Mouse (Mus musculus) embryonic facial prominence, embryonic 14.5 days (tissue): ENCODE data around the gene Mall. TPM values are rescaled to one million over a fixed set of nuclear protein-coding genes. Genes with fewer than 3 reads are reported as not detected.

Experiments used
- ATAC-seq: fragments of 200-750 bp; cut with Nextera tagmentation; 2 replicates; pipeline ENCODE4 v1.8.0; 2017; ENCODE audit warnings: low read depth, moderate number of reproducible peaks, moderate TSS enrichment
- DNase-seq: peaks from one replicate; pipeline ENCODE4 v3.0.0-alpha.2; 2015; ENCODE audit warnings: low spot score
- H3K27ac ChIP-seq: fragments of 300-500 bp; sonication (generic); replicated peaks from 2 replicates; pipeline ENCODE4 v1.5.1; 2014; ENCODE audit warnings: low read depth, mild to moderate bottlenecking, low read length, moderate library complexity
- H3K27me3 ChIP-seq: fragments of 300-500 bp; sonication (generic); replicated peaks from 2 replicates; pipeline ENCODE4 v1.6.1; 2014; ENCODE audit warnings: low read length; ENCODE audit not compliant: control insufficient read depth, insufficient read depth
- H3K36me3 ChIP-seq: fragments of 300-500 bp; sonication (generic); 2 replicates; pipeline ENCODE4 v1.6.1; 2014; ENCODE audit warnings: low read length, mixed read lengths; ENCODE audit not compliant: control insufficient read depth, insufficient read depth
- H3K4me1 ChIP-seq: fragments of 300-500 bp; sonication (generic); 2 replicates; pipeline ENCODE4 v1.6.1; 2014; ENCODE audit warnings: antibody characterized with exemption, low read length; ENCODE audit not compliant: control insufficient read depth, insufficient read depth
- H3K4me2 ChIP-seq: fragments of 300-500 bp; sonication (generic); 2 replicates; pipeline ENCODE4 v1.6.1; 2014; ENCODE audit warnings: low read depth, mild to moderate bottlenecking, low read length, moderate library complexity, mixed read lengths
- H3K4me3 ChIP-seq: fragments of 300-500 bp; sonication (generic); 2 replicates; pipeline ENCODE4 v1.5.1; 2014; ENCODE audit warnings: low read depth, mild to moderate bottlenecking, low read length
- H3K9ac ChIP-seq: fragments of 300-500 bp; sonication (generic); 2 replicates; pipeline ENCODE4 v1.6.1; 2014; ENCODE audit warnings: low read depth, mild to moderate bottlenecking, low read length, moderate library complexity, mixed read lengths
- H3K9me3 ChIP-seq: fragments of 300-500 bp; sonication (generic); 2 replicates; pipeline ENCODE4 v1.6.1; 2016; ENCODE audit warnings: low read length; ENCODE audit not compliant: control insufficient read depth
- WGBS: fragments of 180-500 bp; shearing (Covaris S2); extraction: QIAGEN DNeasy Blood & Tissue Kit; methylation state at CpG from one replicate; pipeline ENCODE4 v1.1.7; 2014; 5-methylcytosine and 5-hydroxymethylcytosine counted together
- polyA plus RNA-seq: library from polyadenylated mRNA; unstranded; fragments of >200 nt; fragmentation: Nextera tagmentation; extraction: Ambion mirVana; gene quantifications from 2 replicates; pipeline ENCODE4 v1.2.1, GENCODE M21; 2014

Mall gene
- polyA plus RNA-seq, 1 experiment from 2014 or later = 17.8 TPM

- 21% methylated on average over 2 of the region's 2 CpGs for WGBS
These were observed 61.8 kb downstream of the Mall start for GRCm38 (mm10) chr2:127667843-127668506.

GRCm38 (mm10) chr2:127667015-127667414 lies 62.7 kb downstream of the Mall start:
- H3K4me2 ChIP-seq = no peak overlapping the region
- H3K4me1 ChIP-seq = no peaks in the 10 kb centered on the region
- ATAC-seq (no peak), DNase-seq (no peak)
- no peak overlapping the region for H3K27ac ChIP-seq
- no peak overlapping the region for H3K4me3 ChIP-seq
- H3K27me3 ChIP-seq = no peaks in the 10 kb centered on the region
- no peaks in the 10 kb centered on the region for H3K36me3 ChIP-seq
- no peaks in the 10 kb centered on the region for H3K9me3 ChIP-seq
- no peak overlapping the region for H3K9ac ChIP-seq

More at GRCm38 (mm10) chr2:127667843-127668506, 61.8 kb downstream of the Mall start:
- ATAC-seq (no peak), DNase-seq (peak; percentile 47)
- no peak overlapping the region for H3K9ac ChIP-seq
- H3K27me3 ChIP-seq = no peaks in the 10 kb centered on the region
- H3K36me3 ChIP-seq = no peaks in the 10 kb centered on the region
- H3K4me3 ChIP-seq = no peak overlapping the region
- H3K9me3 ChIP-seq = no peaks in the 10 kb centered on the region
- H3K27ac ChIP-seq = no peak overlapping the region
- no peaks in the 10 kb centered on the region for H3K4me1 ChIP-seq
- no peak overlapping the region for H3K4me2 ChIP-seq

DNA sequence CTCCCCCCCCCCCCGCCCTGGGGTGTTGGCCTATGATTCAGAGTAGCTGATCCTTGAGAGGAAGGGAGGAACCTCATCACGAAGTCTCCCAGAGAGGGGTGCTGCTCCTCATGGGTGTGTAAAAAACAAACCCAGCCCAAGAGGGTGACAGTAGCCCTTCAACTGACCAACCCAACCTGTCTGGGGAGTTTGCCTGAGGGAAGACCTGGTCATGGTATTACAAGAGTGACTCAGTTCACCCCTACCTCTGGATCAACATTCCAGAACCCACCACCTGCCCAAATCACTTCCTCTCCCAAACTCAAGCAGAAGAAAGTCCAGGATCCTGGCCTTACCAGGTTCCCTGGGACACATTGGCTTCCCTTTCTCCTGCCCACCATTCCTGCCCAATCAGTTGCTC lies 67.0 kb downstream of the Mall start:
- H3K4me3 ChIP-seq = no peak overlapping the region
- DNase-seq = no peak
- H3K9me3 ChIP-seq = no peaks in the 10 kb centered on the region
- H3K4me1 ChIP-seq = no peaks in the 10 kb centered on the region
- H3K4me2 ChIP-seq = no peak overlapping the region
- peaks cover 6% of the 10 kb centered on the region for H3K27me3 ChIP-seq
- H3K9ac ChIP-seq = no peak overlapping the region
- WGBS = 71% methylated on average over 1 of the region's 2 CpGs
- no peak for ATAC-seq
- H3K27ac ChIP-seq = no peak overlapping the region
- no peaks in the 10 kb centered on the region for H3K36me3 ChIP-seq

DNA sequence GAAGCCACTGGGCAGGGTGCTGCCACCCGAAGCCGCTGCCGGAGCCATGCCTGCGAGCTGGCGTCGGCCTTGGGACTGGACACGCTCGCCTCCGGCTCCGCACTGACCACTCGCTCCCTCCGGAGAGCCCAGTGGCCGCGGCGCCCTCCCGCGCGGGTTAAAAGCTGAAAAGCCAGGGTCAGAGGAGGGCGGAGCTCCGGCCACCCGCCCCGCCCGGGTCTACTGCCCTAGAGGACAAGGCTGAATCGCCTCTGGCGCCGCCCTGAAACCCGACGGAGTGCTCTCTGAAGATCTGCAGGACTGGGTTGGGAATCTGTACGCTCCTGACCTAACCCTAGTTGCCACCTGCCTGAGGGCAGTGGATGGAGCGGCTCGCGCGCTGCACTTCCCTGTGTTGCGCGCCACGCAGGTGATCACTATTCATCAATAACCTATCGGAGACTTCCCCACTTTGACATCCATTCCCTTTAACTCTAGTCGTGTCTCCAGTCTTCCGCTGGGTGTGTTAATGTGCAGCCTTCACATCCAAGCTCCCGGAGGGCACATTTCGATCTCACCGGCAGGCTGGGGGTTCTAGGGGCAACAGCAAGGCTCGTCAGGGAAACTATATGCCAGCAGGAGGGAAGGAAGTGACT lies 73.5 kb downstream of the Mall start, which contains the start of gene Mal:
Gene Mal, minus strand, starts transcription at position 610 of the 635 bp plus-strand sequence.
- peak within 1 kb of the TSS; percentile 55 for H3K4me2 ChIP-seq
- H3K4me3 ChIP-seq = peak within 1 kb of the TSS; percentile 37
- no peaks in the 10 kb centered on the region for H3K36me3 ChIP-seq
- no peak within 1 kb of the TSS for H3K27ac ChIP-seq
- peak within 1 kb of the TSS; percentile 45 for H3K9ac ChIP-seq
- peaks cover 52% of the 10 kb centered on the region for H3K27me3 ChIP-seq
- ATAC-seq (no peak), DNase-seq (no peak)
- under 1% methylated on average over 29 of the region's 43 CpGs for WGBS
- no peaks in the 10 kb centered on the region for H3K4me1 ChIP-seq
- H3K9me3 ChIP-seq = no peaks in the 10 kb centered on the region

- Histone ChIP-seq H3K9ac (no peak overlapping the region), H3K4me2 (no peak overlapping the region), H3K9me3 (no peaks in the 10 kb centered on the region), H3K27ac (no peak overlapping the region), H3K4me3 (no peak overlapping the region; the same call in 1 of the 2 replicates), H3K4me1 (no peaks in the 10 kb centered on the region), H3K27me3 (peaks cover 52% of the 10 kb centered on the region), H3K36me3 (no peaks in the 10 kb centered on the region)
- 2% methylated on average over 9 of the region's 9 CpGs for WGBS
- no peak for ATAC-seq
- no peak for DNase-seq
These were observed 74.3 kb downstream of the Mall start for GRCm38 (mm10) chr2:127655419-127655818.

GRCm38 (mm10) chr2:127654786-127655185 lies 74.9 kb downstream of the Mall start:
- Histone ChIP-seq H3K4me2 (no peak overlapping the region), H3K4me3 (no peak overlapping the region), H3K9me3 (no peaks in the 10 kb centered on the region), H3K4me1 (no peaks in the 10 kb centered on the region), H3K27me3 (peaks cover 52% of the 10 kb centered on the region), H3K9ac (no peak overlapping the region), H3K27ac (no peak overlapping the region), H3K36me3 (no peaks in the 10 kb centered on the region)
- ATAC-seq = no peak
- DNase-seq = no peak
- WGBS = 65% methylated on average over 3 of the region's 3 CpGs

Other genes with a start within 250 kb of the Mall start
- 5.6 and 6.1 TPM in 2 replicates for gene Kcnip3, start 207.8 kb downstream of the Mall start, polyA plus RNA-seq
- gene Prom2, start 188.5 kb downstream of the Mall start, polyA plus RNA-seq = 3.3 and 4.1 TPM in 2 replicates
- gene Zfp661, start 142.8 kb downstream of the Mall start, polyA plus RNA-seq = 4.0 and 5.1 TPM in 2 replicates
- 109 and 113 TPM in 2 replicates for gene Mrps5, start 142.7 kb downstream of the Mall start, polyA plus RNA-seq
- 9.4 and 33.6 TPM in 2 replicates for gene Mal, start 73.2 kb downstream of the Mall start, polyA plus RNA-seq
- 27.4 and 28.3 TPM in 2 replicates for gene Nphp1, start 59.0 kb upstream of the Mall start, polyA plus RNA-seq
- gene Mtln, start 62.6 kb upstream of the Mall start, polyA plus RNA-seq = 38.4 and 42.2 TPM in 2 replicates
- gene Bub1, start 101.9 kb upstream of the Mall start, polyA plus RNA-seq = 16.8 and 18.9 TPM in 2 replicates
- gene Acoxl, start 108.9 kb upstream of the Mall start, polyA plus RNA-seq = 0.12 and 0.24 TPM in 2 replicates